ENCODE assay signal across 29 mouse cellular contexts in genomic region chr12:105374564-105374963, GRCm38 (mm10). TPM values are rescaled to one million over a fixed set of nuclear protein-coding genes. Genes with fewer than 3 reads are reported as not detected.
DNase-seq lines count a peak whose midpoint lies in the region; ATAC-seq and TF ChIP-seq lines count a peak whose summit lies in the region.
"Had no signal": no experiment of that assay in that cellular context is flagged by ENCODE, and none has a peak within 500 bp of the region (broad histone marks: within the 10 kb centered on the region; RNA-seq: fewer than 3 reads in every experiment).

No protein-coding gene starts in this region.

- H3K27me3 ChIP-seq in kidney, embryonic 14.5 days (ENCODE audit: control insufficient read depth, insufficient read depth, low read length): no peaks in the 10 kb centered on the region
- no peaks in the 10 kb centered on the region for H3K27me3 ChIP-seq in kidney, postnatal 0 days (ENCODE audit: insufficient read depth, low read length)
- H3K27me3 ChIP-seq: embryonic facial prominence, embryonic 13.5 days; forebrain, embryonic 12.5 days; forebrain, embryonic 15.5 days; hindbrain, embryonic 13.5 days had no signal

- TF ChIP-seq CTCF in kidney, postnatal 0 days (IDR thresholded peaks at IDR 0.05; ENCODE audit: low read depth): no peak

- H3K9ac ChIP-seq in kidney, embryonic 14.5 days (ENCODE audit: low read depth, low read length): no peak overlapping the region
- no peak overlapping the region for H3K9ac ChIP-seq in kidney, postnatal 0 days (ENCODE audit: low read depth, low read length)
- H3K9ac ChIP-seq: embryonic facial prominence, embryonic 13.5 days; forebrain, embryonic 12.5 days; forebrain, embryonic 15.5 days; heart, embryonic 12.5 days; heart, embryonic 15.5 days; hindbrain, embryonic 13.5 days had no signal

- H3K27ac ChIP-seq in kidney, embryonic 14.5 days (ENCODE audit: low read depth, low read length): no peak overlapping the region
- no peak overlapping the region for H3K27ac ChIP-seq in kidney, postnatal 0 days
- H3K27ac ChIP-seq: embryonic facial prominence, embryonic 10.5 days; embryonic facial prominence, embryonic 13.5 days; forebrain, embryonic 12.5 days; forebrain, embryonic 15.5 days; heart, embryonic 15.5 days; hindbrain, embryonic 10.5 days; hindbrain, embryonic 13.5 days had no signal

- no peak for DNase-seq in kidney, adult 8-10 months
- peak; percentile 28 for DNase-seq in kidney, postnatal 0 days (ENCODE audit: low spot score)
- DNase-seq in kidney, postnatal 14 days: no peak
- peak; percentile 64 for DNase-seq in testis, postnatal 14 days (ENCODE audit: low spot score)
- DNase-seq in testis, postnatal 10 days (ENCODE audit: low spot score): no peak
- DNase-seq: adrenal gland, postnatal 10 days; adrenal gland, postnatal 36 days; B cell, adult 2 months; cerebellum, adult 18-20 months; cerebellum, adult 9-10 months; cerebellum, postnatal 14 days; gastrocnemius, postnatal 25 days; heart, adult 18-20 months; heart, postnatal 10 days; heart, postnatal 36 days had no signal

- no peak overlapping the region for H3K4me3 ChIP-seq in kidney, embryonic 14.5 days (ENCODE audit: low read length)
- no peak overlapping the region for H3K4me3 ChIP-seq in kidney, postnatal 0 days (replicated peaks; ENCODE audit: low read depth, low read length)
- H3K4me3 ChIP-seq: embryonic facial prominence, embryonic 10.5 days; embryonic facial prominence, embryonic 13.5 days; erythroblast, embryonic 14.5 days; forebrain, embryonic 12.5 days; forebrain, embryonic 15.5 days; heart, embryonic 12.5 days; heart, embryonic 15.5 days; hindbrain, embryonic 10.5 days; hindbrain, embryonic 13.5 days had no signal

- H3K36me3 ChIP-seq in kidney, embryonic 14.5 days (ENCODE audit: control insufficient read depth, insufficient read depth, low read length): no peaks in the 10 kb centered on the region
- no peaks in the 10 kb centered on the region for H3K36me3 ChIP-seq in kidney, postnatal 0 days (ENCODE audit: insufficient read depth, low read length)
- H3K36me3 ChIP-seq: embryonic facial prominence, embryonic 10.5 days; embryonic facial prominence, embryonic 13.5 days; forebrain, embryonic 12.5 days; forebrain, embryonic 15.5 days; G1E; heart, embryonic 12.5 days; heart, embryonic 15.5 days; hindbrain, embryonic 10.5 days; hindbrain, embryonic 13.5 days had no signal

- 36% methylated on average over 8 of the region's 8 CpGs for WGBS in kidney, embryonic 14.5 days
- WGBS in kidney, postnatal 0 days: 36% methylated on average over 8 of the region's 8 CpGs

- ATAC-seq in kidney, embryonic 14.5 days (ENCODE audit: low FRiP score, low TSS enrichment): 0 out of 2 replicates have a peak, but pooled peaks have one; percentile 66
- no peak for ATAC-seq in kidney, postnatal 0 days (replicated peaks; ENCODE audit: low FRiP score, low read depth)
- ATAC-seq: forebrain, embryonic 15.5 days; hindbrain, embryonic 16.5 days; Patski had no signal

- H3K4me2 ChIP-seq in kidney, embryonic 14.5 days (replicated peaks; ENCODE audit: low read depth, low read length): no peak overlapping the region
- no peak overlapping the region for H3K4me2 ChIP-seq in kidney, postnatal 0 days (ENCODE audit: low read length)
- H3K4me2 ChIP-seq: embryonic facial prominence, embryonic 13.5 days; forebrain, embryonic 12.5 days; forebrain, embryonic 15.5 days; heart, embryonic 12.5 days; heart, embryonic 15.5 days; hindbrain, embryonic 13.5 days had no signal

- H3K9me3 ChIP-seq in kidney, embryonic 14.5 days (ENCODE audit: control insufficient read depth, low read length): no peaks in the 10 kb centered on the region
- no peaks in the 10 kb centered on the region for H3K9me3 ChIP-seq in kidney, postnatal 0 days (replicated peaks; ENCODE audit: low read length)
- H3K9me3 ChIP-seq: embryonic facial prominence, embryonic 10.5 days; embryonic facial prominence, embryonic 13.5 days; forebrain, embryonic 12.5 days; forebrain, embryonic 15.5 days; heart, embryonic 12.5 days; heart, embryonic 15.5 days; hindbrain, embryonic 10.5 days; hindbrain, embryonic 13.5 days had no signal

- H3K4me1 ChIP-seq in kidney, embryonic 14.5 days (ENCODE audit: control insufficient read depth, insufficient read depth, low read length): no peaks in the 10 kb centered on the region
- H3K4me1 ChIP-seq in kidney, postnatal 0 days (replicated peaks; ENCODE audit: insufficient read depth, low read length): no peaks in the 10 kb centered on the region
- H3K4me1 ChIP-seq: embryonic facial prominence, embryonic 13.5 days; forebrain, embryonic 12.5 days; forebrain, embryonic 15.5 days had no signal

RNA-seq across cellular contexts. Expression of gene Tunar, which starts 40.9 kb away (rescaled TPM):
- polyA plus RNA-seq in kidney, embryonic 14.5 days (2014; fragmentation: Nextera tagmentation; extraction: Ambion mirVana): 0.09 and 0.10 TPM in 2 replicates
- 0.11 and 0.12 TPM in 2 replicates for polyA plus RNA-seq in kidney, postnatal 0 days (2015; fragmentation: Nextera tagmentation; extraction: Ambion mirVana)
- polyA plus RNA-seq: erythroblast, embryonic 14.5 days; G1E; gonadal fat pad, adult 2 months; heart, embryonic 15.5 days; Patski had no signal

Comparison
In these comparisons a context has a peak if more than half of its experiments do, and no peak if none do; other contexts are left out.
1. DNase-seq: peak in kidney, postnatal 0 days (single experiment) and testis, postnatal 14 days (single experiment); none in kidney, adult 8-10 months (0 of 2), kidney, postnatal 14 days (single experiment) and testis, postnatal 10 days (single experiment).